In genomic region chr19:44127729-44128497, GRCm38 (mm10) we compare ENCODE assay signal across 17 mouse cellular contexts.
"Had no signal": no experiment of that assay in that cellular context is flagged by ENCODE, and none has a peak within 500 bp of the region (broad histone marks: within the 10 kb centered on the region; RNA-seq: fewer than 3 reads in every experiment).

No protein-coding gene starts in this region.

- H3K9me3 ChIP-seq: lung, embryonic 15.5 days; megakaryocyte, embryonic 14.5 days; midbrain, embryonic 13.5 days; midbrain, embryonic 15.5 days; neural tube, embryonic 12.5 days; stomach, embryonic 15.5 days had no signal

- ATAC-seq: lung, postnatal 0 days; midbrain, embryonic 13.5 days; midbrain, embryonic 15.5 days had no signal

- H3K4me2 ChIP-seq: lung, embryonic 15.5 days; midbrain, embryonic 11.5 days; midbrain, embryonic 13.5 days; midbrain, embryonic 15.5 days; neural tube, embryonic 12.5 days; stomach, embryonic 15.5 days had no signal

- H3K27me3 ChIP-seq: lung, embryonic 15.5 days; megakaryocyte, embryonic 14.5 days; midbrain, embryonic 13.5 days; midbrain, embryonic 15.5 days; neural tube, embryonic 12.5 days; stomach, embryonic 15.5 days had no signal

- H3K4me1 ChIP-seq: lung, embryonic 15.5 days; midbrain, embryonic 13.5 days; midbrain, embryonic 15.5 days; neural tube, embryonic 12.5 days; stomach, embryonic 15.5 days had no signal

- H3K9ac ChIP-seq: lung, embryonic 15.5 days; midbrain, embryonic 13.5 days; midbrain, embryonic 15.5 days; neural tube, embryonic 12.5 days; stomach, embryonic 15.5 days had no signal

- H3K4me3 ChIP-seq: lung, embryonic 15.5 days; megakaryocyte, embryonic 14.5 days; midbrain, embryonic 13.5 days; midbrain, embryonic 15.5 days; neural tube, embryonic 12.5 days; stomach, embryonic 15.5 days had no signal

- DNase-seq: lung, adult 2 months; lung, postnatal 14 days; lung, postnatal 36 days; right cerebral cortex, postnatal 14 days; thymus, adult 18-20 months; thymus, postnatal 14 days; thymus, postnatal 36 days had no signal

- H3K27ac ChIP-seq: lung, embryonic 15.5 days; macrophage; midbrain, embryonic 13.5 days; midbrain, embryonic 15.5 days; neural tube, embryonic 12.5 days; stomach, embryonic 15.5 days; stomach, postnatal 0 days had no signal
